ENCODE assay signal across 8 mouse cellular contexts in genomic region chr3:122729960-122730740, GRCm38 (mm10). TPM values are rescaled to one million over a fixed set of nuclear protein-coding genes. Genes with fewer than 3 reads are reported as not detected.
DNase-seq lines count a peak whose midpoint lies in the region; ATAC-seq lines count a peak whose summit lies in the region.

No protein-coding gene starts in this region.

- peaks cover 15% of the 10 kb centered on the region for H3K4me1 ChIP-seq in intestine, embryonic 14.5 days (replicated peaks; ENCODE audit: control insufficient read depth, insufficient read depth, low read length)
- H3K4me1 ChIP-seq in limb, embryonic 10.5 days = peaks cover 28% of the 10 kb centered on the region
- peaks cover 32% of the 10 kb centered on the region for H3K4me1 ChIP-seq in midbrain, embryonic 10.5 days

- peak overlapping the region; percentile 96 for H3K9ac ChIP-seq in intestine, embryonic 14.5 days (ENCODE audit: low read length)

- peak overlapping the region; percentile 86 for H3K4me3 ChIP-seq in intestine, embryonic 14.5 days (ENCODE audit: low read depth, low read length)
- H3K4me3 ChIP-seq in limb, embryonic 10.5 days = peak overlapping the region; percentile 82
- H3K4me3 ChIP-seq in midbrain, embryonic 10.5 days = peak overlapping the region; percentile 83

- intact Hi-C loops in gastrocnemius, postnatal 36 days (cut with DNase I) = loop anchor here (5.0 to 10.0 kb wide), 3 partner anchors 57 to 175 kb away; no protein-coding TSS in a partner anchor

- WGBS in intestine, embryonic 14.5 days = under 1% methylated on average over 91 of the region's 92 CpGs
- under 1% methylated on average over 92 of the region's 92 CpGs for whole genome bisulfite sequencing in limb, embryonic 10.5 days
- WGBS in midbrain, embryonic 10.5 days = under 1% methylated on average over 92 of the region's 92 CpGs

- peak; percentile 77 for ATAC-seq in intestine, embryonic 14.5 days (replicated peaks; ENCODE audit: low FRiP score, low TSS enrichment, low read depth)

- peak overlapping the region; percentile 54 for H3K4me2 ChIP-seq in intestine, embryonic 14.5 days (ENCODE audit: low read length)

- no peaks in the 10 kb centered on the region for H3K9me3 ChIP-seq in intestine, embryonic 14.5 days (ENCODE audit: control insufficient read depth, low read length)
- H3K9me3 ChIP-seq in limb, embryonic 10.5 days (replicated peaks) = no peaks in the 10 kb centered on the region
- H3K9me3 ChIP-seq in midbrain, embryonic 10.5 days (replicated peaks) = no peaks in the 10 kb centered on the region

- peak overlapping the region; percentile 99 for H3K27ac ChIP-seq in intestine, embryonic 14.5 days (ENCODE audit: low read depth)
- peak overlapping the region; percentile 95 for H3K27ac ChIP-seq in limb, embryonic 10.5 days
- H3K27ac ChIP-seq in midbrain, embryonic 10.5 days (replicated peaks) = peak overlapping the region; percentile 96

- no peaks in the 10 kb centered on the region for H3K27me3 ChIP-seq in intestine, embryonic 14.5 days (replicated peaks; ENCODE audit: control insufficient read depth, insufficient read depth, low read length)
- H3K27me3 ChIP-seq in limb, embryonic 10.5 days (ENCODE audit: low read depth, poor library complexity, severe bottlenecking) = no peaks in the 10 kb centered on the region
- H3K27me3 ChIP-seq in midbrain, embryonic 10.5 days (ENCODE audit: low read depth, poor library complexity, severe bottlenecking) = no peaks in the 10 kb centered on the region; the same call in 1 of the 2 replicates

- no peaks in the 10 kb centered on the region for H3K36me3 ChIP-seq in intestine, embryonic 14.5 days (ENCODE audit: control insufficient read depth, insufficient read depth, low read length)
- H3K36me3 ChIP-seq in limb, embryonic 10.5 days = no peaks in the 10 kb centered on the region
- no peaks in the 10 kb centered on the region for H3K36me3 ChIP-seq in midbrain, embryonic 10.5 days

- peak; percentile 93 for DNase-seq in adrenal gland, adult 2 months
- DNase-seq in embryo, embryonic 10 days (ENCODE audit: low spot score) = peak; percentile 69
- peak; percentile 57 to 76 for DNase-seq in gastrocnemius, postnatal 36 days
- DNase-seq in intestine, embryonic 14.5 days (ENCODE audit: low spot score) = peak; percentile 93
- DNase-seq in limb, embryonic 10.5 days (ENCODE audit: low spot score) = peak; percentile 85
- DNase-seq in midbrain, embryonic 10.5 days (ENCODE audit: low spot score) = peak; percentile 84
- DNase-seq in right cerebral cortex, postnatal 4 days = peak; percentile 70
- peak; percentile 77 to 80 for DNase-seq in urinary bladder, postnatal 4 days (ENCODE audit: low spot score in 2 of 2)

RNA-seq across cellular contexts. Expression of gene Pde5a, which starts 1.4 kb away (rescaled TPM):
- total RNA-seq in adrenal gland, adult 2 months (2021) = 10 to 100 TPM; 46.5 to 48.8 TPM
- 4.6 and 7.3 TPM in 2 replicates for polyA plus RNA-seq in adrenal gland, adult 2 months (2012; rRNA removed)
- 1 to 10 TPM; 1.6 to 1.9 TPM for total RNA-seq in gastrocnemius, postnatal 36 days (2021)
- polyA plus RNA-seq in intestine, embryonic 14.5 days (2014; fragmentation: Nextera tagmentation; extraction: Ambion mirVana) = 31.6 and 33.8 TPM in 2 replicates
- polyA plus RNA-seq in limb, embryonic 10.5 days (2016; fragmentation: Nextera tagmentation; extraction: Ambion mirVana) = 2.6 and 2.7 TPM in 2 replicates
- 3.5 and 3.6 TPM in 2 replicates for polyA plus RNA-seq in midbrain, embryonic 10.5 days (2016; fragmentation: Nextera tagmentation; extraction: Ambion mirVana)

Comparison
In these comparisons a context has a peak if more than half of its experiments do, and no peak if none do; other contexts are left out.
1. Peak in every context shown above with its lines: DNase-seq, ATAC-seq, H3K4me3 ChIP-seq and H3K27ac ChIP-seq.